In genomic region chr2:75633381-75633780, GRCm38 (mm10) we compare ENCODE assay signal across 17 mouse cellular contexts. TPM values are rescaled to one million over a fixed set of nuclear protein-coding genes. Genes with fewer than 3 reads are reported as not detected.
A peak's percentile ranks its signal among the peaks of the same experiment; 100 is the strongest.
DNase-seq lines count a peak whose midpoint lies in the region; ATAC-seq and TF ChIP-seq lines count a peak whose summit lies in the region.
"Had no signal": no experiment of that assay in that cellular context is flagged by ENCODE, and none has a peak within 500 bp of the region (broad histone marks: within the 10 kb centered on the region; RNA-seq: fewer than 3 reads in every experiment).

No protein-coding gene starts in this region.

- no peak for ATAC-seq in heart, embryonic 11.5 days (replicated peaks; ENCODE audit: insufficient number of reproducible peaks, low FRiP score, low TSS enrichment)
- no peak for ATAC-seq in limb, embryonic 12.5 days (ENCODE audit: insufficient number of reproducible peaks, insufficient read depth, low FRiP score, low TSS enrichment, low read depth)
- no peak for ATAC-seq in stomach, embryonic 15.5 days (ENCODE audit: insufficient read depth, low FRiP score, low read depth)
- ATAC-seq in hindbrain, postnatal 0 days: no peak
- ATAC-seq in monocyte, adult 5-6 weeks (replicated peaks; ENCODE audit: insufficient number of reproducible peaks, low FRiP score, low TSS enrichment, poor library complexity, severe bottlenecking): no peak
- ATAC-seq: hindbrain, embryonic 16.5 days had no signal

- no peak overlapping the region for H3K27ac ChIP-seq in heart, embryonic 10.5 days
- H3K27ac ChIP-seq in heart, embryonic 11.5 days (ENCODE audit: low read depth, low read length): no peak overlapping the region
- H3K27ac ChIP-seq in limb, embryonic 12.5 days: no peak overlapping the region
- H3K27ac ChIP-seq in stomach, embryonic 15.5 days: no peak overlapping the region
- H3K27ac ChIP-seq in hindbrain, postnatal 0 days: no peak overlapping the region
- H3K27ac ChIP-seq: embryonic facial prominence, embryonic 12.5 days; forebrain, embryonic 10.5 days; heart, adult 2 months; liver, embryonic 14.5 days had no signal

- peak; percentile 63 for DNase-seq in heart, embryonic 10.5 days (ENCODE audit: low spot score)
- DNase-seq in kidney, adult 8-10 months: peak; percentile 59 to 71
- no peak for DNase-seq in hindbrain, postnatal 0 days (ENCODE audit: low spot score)
- DNase-seq in natural killer cell, adult 2 months (ENCODE audit: low spot score in 2 of 2): no peak
- DNase-seq: adrenal gland, postnatal 14 days; heart, adult 2 months; heart, postnatal 14 days; thymus, postnatal 25 days had no signal

- no peak overlapping the region for H3K4me3 ChIP-seq in heart, embryonic 10.5 days
- H3K4me3 ChIP-seq in heart, embryonic 11.5 days (ENCODE audit: low read depth, low read length): no peak overlapping the region
- H3K4me3 ChIP-seq in limb, embryonic 12.5 days (replicated peaks): no peak overlapping the region
- no peak overlapping the region for H3K4me3 ChIP-seq in stomach, embryonic 15.5 days (replicated peaks)
- H3K4me3 ChIP-seq in hindbrain, postnatal 0 days (ENCODE audit: low read length): no peak overlapping the region
- H3K4me3 ChIP-seq: embryonic facial prominence, embryonic 12.5 days; forebrain, embryonic 10.5 days; heart, adult 2 months had no signal

- H3K9me3 ChIP-seq in heart, embryonic 10.5 days: no peaks in the 10 kb centered on the region
- H3K9me3 ChIP-seq in heart, embryonic 11.5 days (replicated peaks; ENCODE audit: control insufficient read depth, low read length): no peaks in the 10 kb centered on the region
- H3K9me3 ChIP-seq in limb, embryonic 12.5 days: no peaks in the 10 kb centered on the region
- H3K9me3 ChIP-seq in stomach, embryonic 15.5 days: no peaks in the 10 kb centered on the region
- no peaks in the 10 kb centered on the region for H3K9me3 ChIP-seq in hindbrain, postnatal 0 days (ENCODE audit: low read length)
- H3K9me3 ChIP-seq: embryonic facial prominence, embryonic 12.5 days; forebrain, embryonic 10.5 days had no signal

- no peaks in the 10 kb centered on the region for H3K27me3 ChIP-seq in heart, embryonic 10.5 days (ENCODE audit: insufficient read depth, poor library complexity, severe bottlenecking)
- H3K27me3 ChIP-seq in heart, embryonic 11.5 days (ENCODE audit: control insufficient read depth, insufficient read depth, low read length): no peaks in the 10 kb centered on the region
- H3K27me3 ChIP-seq in limb, embryonic 12.5 days: no peaks in the 10 kb centered on the region
- no peaks in the 10 kb centered on the region for H3K27me3 ChIP-seq in stomach, embryonic 15.5 days (replicated peaks)
- H3K27me3 ChIP-seq in hindbrain, postnatal 0 days (ENCODE audit: insufficient read depth, low read length): no peaks in the 10 kb centered on the region
- H3K27me3 ChIP-seq: embryonic facial prominence, embryonic 12.5 days had no signal

- TF ChIP-seq CTCF in hindbrain, postnatal 0 days (IDR thresholded peaks at IDR 0.05; ENCODE audit: low read depth): no peak

- WGBS in heart, embryonic 10.5 days: 52% methylated on average over 6 of the region's 6 CpGs
- WGBS in heart, embryonic 11.5 days (ENCODE audit: insufficient replicate concordance): 49% methylated on average over 6 of the region's 6 CpGs
- 80% methylated on average over 6 of the region's 6 CpGs for WGBS in limb, embryonic 12.5 days
- 66% methylated on average over 6 of the region's 6 CpGs for WGBS in stomach, embryonic 15.5 days
- WGBS in hindbrain, postnatal 0 days: 78% methylated on average over 6 of the region's 6 CpGs

- no peaks in the 10 kb centered on the region for H3K36me3 ChIP-seq in heart, embryonic 10.5 days
- H3K36me3 ChIP-seq in heart, embryonic 11.5 days (ENCODE audit: control insufficient read depth, insufficient read depth, low read length): no peaks in the 10 kb centered on the region
- no peaks in the 10 kb centered on the region for H3K36me3 ChIP-seq in limb, embryonic 12.5 days
- H3K36me3 ChIP-seq in stomach, embryonic 15.5 days: no peaks in the 10 kb centered on the region
- no peaks in the 10 kb centered on the region for H3K36me3 ChIP-seq in hindbrain, postnatal 0 days (ENCODE audit: insufficient read depth, low read length)
- H3K36me3 ChIP-seq: embryonic facial prominence, embryonic 12.5 days; forebrain, embryonic 10.5 days had no signal

- no peak overlapping the region for H3K4me2 ChIP-seq in heart, embryonic 11.5 days
- peak overlapping the region; percentile 1; the same call in 1 of the 2 replicates for H3K4me2 ChIP-seq in limb, embryonic 12.5 days
- H3K4me2 ChIP-seq in stomach, embryonic 15.5 days: 0 out of 2 replicates have a peak overlapping the region, but pooled peaks have one; percentile 3
- no peak overlapping the region for H3K4me2 ChIP-seq in hindbrain, postnatal 0 days (ENCODE audit: low read depth, low read length)
- H3K4me2 ChIP-seq: embryonic facial prominence, embryonic 12.5 days; midbrain, embryonic 11.5 days had no signal

- no peak overlapping the region for H3K9ac ChIP-seq in heart, embryonic 11.5 days (ENCODE audit: low read depth, low read length)
- H3K9ac ChIP-seq in limb, embryonic 12.5 days (replicated peaks): no peak overlapping the region
- no peak overlapping the region for H3K9ac ChIP-seq in stomach, embryonic 15.5 days
- H3K9ac ChIP-seq in hindbrain, postnatal 0 days (replicated peaks; ENCODE audit: low read length): no peak overlapping the region
- H3K9ac ChIP-seq: embryonic facial prominence, embryonic 12.5 days; liver, embryonic 14.5 days had no signal

- H3K4me1 ChIP-seq in heart, embryonic 10.5 days: peaks cover 11% of the 10 kb centered on the region
- no peaks in the 10 kb centered on the region for H3K4me1 ChIP-seq in heart, embryonic 11.5 days (ENCODE audit: control insufficient read depth, insufficient read depth, low read length)
- H3K4me1 ChIP-seq in limb, embryonic 12.5 days (replicated peaks): peaks cover 21% of the 10 kb centered on the region
- peaks cover 6% of the 10 kb centered on the region for H3K4me1 ChIP-seq in stomach, embryonic 15.5 days
- H3K4me1 ChIP-seq in hindbrain, postnatal 0 days (ENCODE audit: insufficient read depth, low read length): no peaks in the 10 kb centered on the region

RNA-seq across cellular contexts. Expression of gene Hnrnpa3, which starts 25.7 kb away (rescaled TPM):
- polyA plus RNA-seq in heart, embryonic 10.5 days (2016; fragmentation: Nextera tagmentation; extraction: Ambion mirVana): 188 and 209 TPM in 2 replicates
- 164 and 174 TPM in 2 replicates for polyA plus RNA-seq in heart, embryonic 11.5 days (2014; fragmentation: Nextera tagmentation; extraction: Ambion mirVana)
- polyA plus RNA-seq in limb, embryonic 12.5 days (2016; fragmentation: Nextera tagmentation; extraction: Ambion mirVana): 393 and 427 TPM in 2 replicates
- 241 and 344 TPM in 2 replicates for polyA plus RNA-seq in stomach, embryonic 15.5 days (2015; fragmentation: Nextera tagmentation; extraction: Ambion mirVana)
- total RNA-seq in hindbrain, postnatal 0 days (2014; rRNA removed): 64.9 and 67.8 TPM in 2 replicates
- 131 and 137 TPM in 2 replicates for polyA plus RNA-seq in hindbrain, postnatal 0 days (2015; fragmentation: Nextera tagmentation; extraction: Ambion mirVana)
- 236 to 464 TPM (median 357 TPM) in 3 replicates for total RNA-seq in monocyte, adult 5-6 weeks (2017)

Comparison
In these comparisons a context has a peak if more than half of its experiments do, and no peak if none do; other contexts are left out.
1. DNase-seq: peak in heart, embryonic 10.5 days (single experiment) and kidney, adult 8-10 months (2 of 2); none in hindbrain, postnatal 0 days (single experiment) and natural killer cell, adult 2 months (0 of 2).
2. H3K4me2 ChIP-seq: peak in limb, embryonic 12.5 days (single experiment) and stomach, embryonic 15.5 days (single experiment); none in heart, embryonic 11.5 days (single experiment) and hindbrain, postnatal 0 days (single experiment).